Mouse (Mus musculus): ENCODE data around the gene Olfr147. TPM values are rescaled to one million over a fixed set of nuclear protein-coding genes. Genes with fewer than 3 reads are reported as not detected.
"Not testable (repeated sequence)": the region's sequence is repeated elsewhere in the genome, so short reads cannot be mapped to it uniquely, and the experiment has no call there.

Gene Olfr147
- polyA plus RNA-seq (2012; rRNA removed) (not detected in 2 replicates), polyA plus RNA-seq (2014; fragmentation: Nextera tagmentation; extraction: Ambion mirVana) (not detected in 2 replicates)

GRCm38 (mm10) chr9:38401398-38401797 lies at the start of gene Olfr147:
TSS of gene Olfr147 (plus strand) at chr9:38401698.
- H3K4me1 ChIP-seq (replicated peaks; ENCODE audit: control insufficient read depth in 2 of 2, insufficient read depth in 2 of 2, low read length in 1 of 2): no peaks in the 10 kb centered on the region
- H3K4me3 ChIP-seq (ENCODE audit: insufficient read depth in 1 of 2, low read depth in 2 of 2, low read length in 2 of 2): no peak within 1 kb of the TSS
- H3K9me3 ChIP-seq (ENCODE audit: control insufficient read depth, low read length): no peaks in the 10 kb centered on the region
- no peak within 1 kb of the TSS for H3K9ac ChIP-seq (replicated peaks)
- no peak for DNase-seq (ENCODE audit: low read depth in 3 of 3, low spot score in 3 of 3)
- 63% methylated on average over 1 of the region's 1 CpGs for WGBS (ENCODE audit: insufficient replicate concordance)
- H3K27me3 ChIP-seq (ENCODE audit: control insufficient read depth, insufficient read depth, low read length): no peaks in the 10 kb centered on the region
- TF ChIP-seq CTCF (IDR thresholded peaks at IDR 0.05; ENCODE audit: low read depth) (no peak), EP300 (IDR thresholded peaks at IDR 0.05; ENCODE audit: low read depth) (no peak)
- H3K4me2 ChIP-seq (ENCODE audit: low read depth): no peak within 1 kb of the TSS
- H3K36me3 ChIP-seq (replicated peaks; ENCODE audit: control insufficient read depth, insufficient read depth, low read depth): no peaks in the 10 kb centered on the region
- ATAC-seq (ENCODE audit: insufficient read depth): no peak
- H3K27ac ChIP-seq: no peak within 1 kb of the TSS

- TF ChIP-seq EP300 (IDR thresholded peaks at IDR 0.05; ENCODE audit: low read depth): no peak
- no peak for TF ChIP-seq CTCF (IDR thresholded peaks at IDR 0.05; ENCODE audit: low read depth)
- no peak for DNase-seq (ENCODE audit: low read depth in 3 of 3, low spot score in 3 of 3)
- H3K4me2 ChIP-seq (ENCODE audit: low read depth): no peak within 1 kb of the TSS
- 61% methylated on average over 2 of the region's 2 CpGs for WGBS (ENCODE audit: insufficient replicate concordance)
- H3K4me3 ChIP-seq (ENCODE audit: insufficient read depth in 1 of 2, low read depth in 2 of 2, low read length in 2 of 2): no peak within 1 kb of the TSS
- no peaks in the 10 kb centered on the region for H3K9me3 ChIP-seq (ENCODE audit: control insufficient read depth, low read length)
- ATAC-seq (ENCODE audit: insufficient read depth): no peak
- H3K9ac ChIP-seq (replicated peaks): no peak within 1 kb of the TSS
- H3K27ac ChIP-seq: no peak within 1 kb of the TSS
- no peaks in the 10 kb centered on the region for H3K27me3 ChIP-seq (ENCODE audit: control insufficient read depth, insufficient read depth, low read length)
- H3K4me1 ChIP-seq (replicated peaks; ENCODE audit: control insufficient read depth in 2 of 2, insufficient read depth in 2 of 2, low read length in 1 of 2): no peaks in the 10 kb centered on the region
- H3K36me3 ChIP-seq (replicated peaks; ENCODE audit: control insufficient read depth, insufficient read depth, low read depth): no peaks in the 10 kb centered on the region
Measured at GRCm38 (mm10) chr9:38366596-38366995, 34.9 kb upstream of the Olfr147 start, which contains the start of gene Olfr250. TSS of gene Olfr250 (plus strand) at chr9:38366896.

DNA sequence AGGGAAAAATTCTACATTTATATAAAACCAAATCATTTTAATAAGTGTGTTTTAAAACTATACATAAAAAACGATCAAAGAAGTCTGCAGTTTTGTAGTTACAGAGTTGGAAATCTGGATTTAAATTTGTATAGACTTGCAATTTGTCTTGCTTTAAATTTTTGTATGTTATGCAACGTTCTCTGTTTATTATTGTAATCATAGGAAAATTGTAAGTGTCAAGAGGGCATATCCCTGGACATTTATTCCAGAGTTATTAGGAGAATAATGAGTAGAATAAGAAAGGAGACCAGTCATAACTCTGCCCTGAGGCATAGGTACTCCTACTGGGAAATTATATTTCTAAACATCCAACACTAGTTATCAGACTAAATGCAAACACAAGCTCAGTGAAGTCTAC lies 24.7 kb upstream of the Olfr147 start, which contains the start of gene Olfr251:
Gene Olfr251, plus strand, starts transcription at position 301 of the 400 bp plus-strand sequence.
- H3K4me3 ChIP-seq (ENCODE audit: insufficient read depth in 1 of 2, low read depth in 2 of 2, low read length in 2 of 2): no peak within 1 kb of the TSS
- no peak for ATAC-seq (ENCODE audit: insufficient read depth)
- TF ChIP-seq CTCF (IDR thresholded peaks at IDR 0.05; ENCODE audit: low read depth) (no peak), EP300 (IDR thresholded peaks at IDR 0.05; ENCODE audit: low read depth) (no peak)
- WGBS (ENCODE audit: insufficient replicate concordance): 27% methylated on average over 2 of the region's 2 CpGs
- no peaks in the 10 kb centered on the region for H3K27me3 ChIP-seq (ENCODE audit: control insufficient read depth, insufficient read depth, low read length)
- H3K4me1 ChIP-seq (replicated peaks; ENCODE audit: control insufficient read depth in 2 of 2, insufficient read depth in 2 of 2, low read length in 1 of 2): no peaks in the 10 kb centered on the region
- DNase-seq (ENCODE audit: low read depth in 3 of 3, low spot score in 3 of 3): no peak
- H3K36me3 ChIP-seq (replicated peaks; ENCODE audit: control insufficient read depth, insufficient read depth, low read depth): no peaks in the 10 kb centered on the region
- H3K27ac ChIP-seq: no peak within 1 kb of the TSS
- H3K9me3 ChIP-seq (ENCODE audit: control insufficient read depth, low read length): no peaks in the 10 kb centered on the region
- no peak within 1 kb of the TSS for H3K9ac ChIP-seq (replicated peaks)
- H3K4me2 ChIP-seq (ENCODE audit: low read depth): no peak within 1 kb of the TSS

DNA sequence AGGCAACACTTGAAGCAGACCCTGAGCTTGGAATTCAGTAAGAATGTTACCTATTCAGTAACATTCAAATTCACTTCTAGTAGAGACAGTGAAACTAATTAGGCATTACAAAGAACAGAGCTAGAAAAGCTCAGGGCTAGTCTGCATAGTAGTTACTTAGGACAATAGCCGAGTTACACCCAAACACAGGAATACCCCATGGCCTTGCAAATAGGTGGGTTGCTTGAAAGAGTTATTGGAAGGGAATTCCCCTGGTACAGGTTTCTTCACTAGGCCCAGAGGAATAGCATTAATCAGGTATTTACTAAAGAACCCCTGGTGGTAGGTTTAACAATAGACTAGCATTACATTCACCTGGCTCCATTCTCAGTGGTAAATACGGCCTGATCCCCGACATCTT lies 6.0 kb downstream of the Olfr147 start:
- not testable (repeated sequence) for ATAC-seq (ENCODE audit: insufficient read depth); H3K4me3 ChIP-seq (ENCODE audit: insufficient read depth in 1 of 2, low read depth in 2 of 2, low read length in 2 of 2); H3K9me3 ChIP-seq (ENCODE audit: control insufficient read depth, low read length); DNase-seq (ENCODE audit: low read depth in 3 of 3, low spot score in 3 of 3); H3K36me3 ChIP-seq (replicated peaks; ENCODE audit: control insufficient read depth, insufficient read depth, low read depth); H3K27ac ChIP-seq; H3K27me3 ChIP-seq (ENCODE audit: control insufficient read depth, insufficient read depth, low read length); H3K4me2 ChIP-seq (ENCODE audit: low read depth); H3K9ac ChIP-seq (replicated peaks); H3K4me1 ChIP-seq (replicated peaks; ENCODE audit: control insufficient read depth in 2 of 2, insufficient read depth in 2 of 2, low read length in 1 of 2)
- WGBS (ENCODE audit: insufficient replicate concordance): 81% methylated on average over 3 of the region's 3 CpGs

DNA sequence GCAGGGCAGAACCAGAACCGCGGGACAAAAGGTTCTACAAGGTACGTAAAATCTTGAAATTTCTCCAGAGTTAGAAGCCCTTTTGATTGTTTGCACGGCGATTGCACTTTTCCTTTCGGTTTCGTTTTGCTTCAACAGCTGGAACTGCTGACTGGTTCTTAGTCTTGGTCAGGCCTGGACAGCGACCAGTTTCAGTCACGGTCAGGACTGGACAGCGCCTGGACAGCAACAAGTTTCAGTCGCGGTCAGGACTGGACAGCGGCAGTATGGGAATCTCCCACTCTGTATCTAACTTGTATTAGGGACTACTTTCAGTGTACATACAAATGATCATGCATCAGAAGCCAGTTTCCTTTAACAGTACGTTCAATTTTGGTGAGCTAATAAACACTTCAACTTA lies 12.0 kb downstream of the Olfr147 start:
- WGBS (ENCODE audit: insufficient replicate concordance): 82% methylated on average over 14 of the region's 14 CpGs
- not testable (repeated sequence) for H3K36me3 ChIP-seq (replicated peaks; ENCODE audit: control insufficient read depth, insufficient read depth, low read depth); H3K27ac ChIP-seq; ATAC-seq (ENCODE audit: insufficient read depth); H3K27me3 ChIP-seq (ENCODE audit: control insufficient read depth, insufficient read depth, low read length); H3K9ac ChIP-seq (replicated peaks); H3K9me3 ChIP-seq (ENCODE audit: control insufficient read depth, low read length); DNase-seq (ENCODE audit: low read depth in 3 of 3, low spot score in 3 of 3); H3K4me3 ChIP-seq (ENCODE audit: insufficient read depth in 1 of 2, low read depth in 2 of 2, low read length in 2 of 2); H3K4me2 ChIP-seq (ENCODE audit: low read depth); H3K4me1 ChIP-seq (replicated peaks; ENCODE audit: control insufficient read depth in 2 of 2, insufficient read depth in 2 of 2, low read length in 1 of 2)
